Mouse (Mus musculus): ENCODE results near the gene Mylpf. TPM values are rescaled to one million over a fixed set of nuclear protein-coding genes. Genes with fewer than 3 reads are reported as not detected.

Gene Mylpf
- polyA plus RNA-seq, 1 experiment = 39.4 TPM

- no peak for TF ChIP-seq CEBPB (IDR thresholded peaks at IDR 0.05; ENCODE audit: low read depth)
- TF ChIP-seq FOSL1 (IDR thresholded peaks at IDR 0.05; ENCODE audit: insufficient read depth, low read length, poor library complexity, severe bottlenecking) = no peak
- no peak for TF ChIP-seq CTCF (IDR thresholded peaks at IDR 0.05; ENCODE audit: control insufficient read depth, insufficient read depth, insufficient read length)
- TF ChIP-seq MAX (IDR thresholded peaks at IDR 0.05) = no peak
- TF ChIP-seq MYOG (IDR thresholded peaks at IDR 0.05; ENCODE audit: control insufficient read depth, extremely low read depth, insufficient read length) = no peak
- TF ChIP-seq USF1 (IDR thresholded peaks at IDR 0.05; ENCODE audit: low read depth) = no peak
- TF ChIP-seq MYOD1 (IDR thresholded peaks at IDR 0.05; ENCODE audit: control insufficient read depth, insufficient read length, low read depth) = no peak
Measured at GRCm38 (mm10) chr7:127185601-127186000, 23.1 kb upstream of the Mylpf start.

GRCm38 (mm10) chr7:127187351-127187750 lies 21.3 kb upstream of the Mylpf start:
- Histone ChIP-seq H3K79me3 (ENCODE audit: low read depth) (no peaks in the 10 kb centered on the region), H3K4me3 (ENCODE audit: insufficient read depth, poor library complexity, severe bottlenecking) (no peak overlapping the region), H3K27me3 (ENCODE audit: control insufficient read depth, insufficient read depth, insufficient read length) (no peaks in the 10 kb centered on the region), H3K79me2 (ENCODE audit: control insufficient read depth, insufficient read depth) (no peaks in the 10 kb centered on the region), H3K36me3 (ENCODE audit: control insufficient read depth, insufficient read depth) (peaks cover 3% of the 10 kb centered on the region), H3ac (ENCODE audit: control insufficient read depth, insufficient read length, low read depth) (no peak overlapping the region)
- no peak for TF ChIP-seq MYOD1 (IDR thresholded peaks at IDR 0.05; ENCODE audit: control insufficient read depth, insufficient read length, low read depth)
- no peak for TF ChIP-seq FOSL1 (IDR thresholded peaks at IDR 0.05; ENCODE audit: insufficient read depth, low read length, poor library complexity, severe bottlenecking)

More at GRCm38 (mm10) chr7:127185601-127186000, 23.1 kb upstream of the Mylpf start:
- H3K79me3 ChIP-seq (ENCODE audit: low read depth) = no peaks in the 10 kb centered on the region
- H3K36me3 ChIP-seq (ENCODE audit: control insufficient read depth, insufficient read depth) = no peaks in the 10 kb centered on the region
- no peaks in the 10 kb centered on the region for H3K27me3 ChIP-seq (ENCODE audit: control insufficient read depth, insufficient read depth, insufficient read length)
- no peaks in the 10 kb centered on the region for H3K79me2 ChIP-seq (ENCODE audit: control insufficient read depth, insufficient read depth)
- H3K4me3 ChIP-seq (ENCODE audit: insufficient read depth, poor library complexity, severe bottlenecking) = no peak overlapping the region
- H3ac ChIP-seq (ENCODE audit: control insufficient read depth, insufficient read length, low read depth) = no peak overlapping the region

GRCm38 (mm10) chr7:127188305-127189276 lies 20.1 kb upstream of the Mylpf start:
- no peak for TF ChIP-seq CEBPB (IDR thresholded peaks at IDR 0.05; ENCODE audit: low read depth)
- TF ChIP-seq MYOD1 (IDR thresholded peaks at IDR 0.05; ENCODE audit: control insufficient read depth, insufficient read length, low read depth) = no peak
- TF ChIP-seq MAX (IDR thresholded peaks at IDR 0.05) = no peak

DNA sequence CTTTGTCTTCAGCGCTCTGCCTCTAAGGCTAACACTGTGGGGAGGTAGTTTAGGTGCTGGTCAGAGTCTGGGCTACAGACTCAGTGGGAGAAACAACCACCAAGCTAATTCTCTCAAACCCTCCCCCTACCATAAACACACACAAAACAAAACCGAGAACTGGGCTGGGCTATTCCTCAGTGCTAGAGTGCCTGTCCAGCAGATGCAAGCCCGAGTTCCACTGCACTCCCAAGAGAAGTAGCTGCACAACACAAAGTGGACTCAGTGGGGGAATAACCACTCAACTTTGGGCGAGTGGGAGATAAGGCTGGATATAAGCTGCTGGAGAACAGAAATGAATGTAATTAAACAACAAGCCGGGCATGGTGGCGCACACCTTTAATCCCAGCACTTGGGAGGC lies 18.0 kb upstream of the Mylpf start:
- Histone ChIP-seq H3K36me3 (ENCODE audit: control insufficient read depth, insufficient read depth) (peaks cover 29% of the 10 kb centered on the region), H3K79me3 (ENCODE audit: low read depth) (peaks cover 11% of the 10 kb centered on the region), H3ac (ENCODE audit: control insufficient read depth, insufficient read length, low read depth) (no peak overlapping the region), H3K27me3 (ENCODE audit: control insufficient read depth, insufficient read depth, insufficient read length) (no peaks in the 10 kb centered on the region), H3K4me3 (ENCODE audit: insufficient read depth, poor library complexity, severe bottlenecking) (no peak overlapping the region), H3K79me2 (ENCODE audit: control insufficient read depth, insufficient read depth) (peaks cover 23% of the 10 kb centered on the region)
- no peak for TF ChIP-seq CTCF (IDR thresholded peaks at IDR 0.05; ENCODE audit: control insufficient read depth, insufficient read depth, insufficient read length)
- no peak for TF ChIP-seq CEBPB (IDR thresholded peaks at IDR 0.05; ENCODE audit: low read depth)
- no peak for TF ChIP-seq USF1 (IDR thresholded peaks at IDR 0.05; ENCODE audit: low read depth)

More at GRCm38 (mm10) chr7:127188305-127189276, 20.1 kb upstream of the Mylpf start:
- H3ac ChIP-seq (ENCODE audit: control insufficient read depth, insufficient read length, low read depth) = no peak overlapping the region
- H3K4me3 ChIP-seq (ENCODE audit: insufficient read depth, poor library complexity, severe bottlenecking) = no peak overlapping the region
- no peaks in the 10 kb centered on the region for H3K79me3 ChIP-seq (ENCODE audit: low read depth)
- H3K79me2 ChIP-seq (ENCODE audit: control insufficient read depth, insufficient read depth) = peaks cover 4% of the 10 kb centered on the region
- H3K36me3 ChIP-seq (ENCODE audit: control insufficient read depth, insufficient read depth) = peaks cover 16% of the 10 kb centered on the region
- H3K27me3 ChIP-seq (ENCODE audit: control insufficient read depth, insufficient read depth, insufficient read length) = no peaks in the 10 kb centered on the region

DNA sequence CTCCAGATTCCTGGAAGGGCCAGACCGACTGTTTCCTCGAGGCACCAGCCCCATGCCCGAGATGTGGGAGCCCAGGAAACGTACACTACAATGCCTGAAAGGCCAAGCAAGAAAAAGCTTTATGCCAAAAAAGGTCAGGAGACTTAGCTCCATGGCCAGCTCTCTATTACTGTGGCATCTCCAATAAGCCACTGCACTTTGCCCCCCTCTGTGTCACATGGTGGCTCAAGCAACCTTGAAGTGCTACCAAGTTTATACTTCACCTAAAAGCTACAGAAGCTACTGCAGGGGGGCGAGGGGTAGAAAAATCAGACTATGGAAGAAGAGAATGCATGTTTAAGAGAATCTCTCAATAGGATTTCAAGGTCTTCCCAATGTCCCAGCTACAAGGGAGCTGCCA lies 15.7 kb upstream of the Mylpf start:
- no peak overlapping the region for H3K4me3 ChIP-seq (ENCODE audit: insufficient read depth, poor library complexity, severe bottlenecking)
- H3ac ChIP-seq (ENCODE audit: control insufficient read depth, insufficient read length, low read depth) = no peak overlapping the region
- H3K79me2 ChIP-seq (ENCODE audit: control insufficient read depth, insufficient read depth) = peaks cover 23% of the 10 kb centered on the region
- peaks cover 34% of the 10 kb centered on the region for H3K36me3 ChIP-seq (ENCODE audit: control insufficient read depth, insufficient read depth)
- no peaks in the 10 kb centered on the region for H3K27me3 ChIP-seq (ENCODE audit: control insufficient read depth, insufficient read depth, insufficient read length)
- TF ChIP-seq CEBPB (IDR thresholded peaks at IDR 0.05; ENCODE audit: low read depth) = no peak
- TF ChIP-seq MYOG (IDR thresholded peaks at IDR 0.05; ENCODE audit: control insufficient read depth, extremely low read depth, insufficient read length) = no peak
- H3K79me3 ChIP-seq (ENCODE audit: low read depth) = peaks cover 11% of the 10 kb centered on the region

DNA sequence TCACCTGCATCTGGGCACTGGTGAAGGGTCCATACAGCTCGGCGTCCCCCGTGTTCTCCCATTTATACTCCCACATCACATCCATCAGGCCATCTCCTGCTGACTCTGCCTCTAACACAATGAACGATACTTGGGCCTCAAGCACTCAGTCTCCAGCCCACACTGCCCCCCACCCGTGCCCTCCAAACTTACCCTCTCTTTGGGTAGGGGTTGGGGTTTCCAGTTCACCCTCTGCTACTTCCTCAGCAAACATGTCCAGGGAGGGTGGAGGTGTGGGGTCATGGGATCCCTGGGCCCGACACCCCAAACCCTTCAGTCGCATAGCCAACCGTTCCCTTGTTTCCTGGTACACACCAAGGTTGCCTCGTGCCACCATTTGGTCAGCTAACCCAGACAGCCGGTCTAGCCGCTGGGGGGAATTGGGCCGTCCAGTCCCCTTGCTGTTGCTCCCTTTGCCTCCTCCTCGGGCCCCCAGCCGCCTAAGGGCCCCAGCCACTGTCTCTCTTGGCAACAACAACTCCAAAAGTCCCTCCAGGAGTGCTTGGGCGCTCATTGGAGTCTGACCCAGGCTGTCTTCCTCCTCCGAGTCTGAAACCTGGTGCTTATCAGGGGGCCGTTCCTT lies 14.6 kb upstream of the Mylpf start:
- H3K36me3 ChIP-seq (ENCODE audit: control insufficient read depth, insufficient read depth) = peaks cover 41% of the 10 kb centered on the region
- no peak overlapping the region for H3K4me3 ChIP-seq (ENCODE audit: insufficient read depth, poor library complexity, severe bottlenecking)
- peaks cover 11% of the 10 kb centered on the region for H3K79me3 ChIP-seq (ENCODE audit: low read depth)
- H3K79me2 ChIP-seq (ENCODE audit: control insufficient read depth, insufficient read depth) = peaks cover 23% of the 10 kb centered on the region
- TF ChIP-seq MYOD1 (IDR thresholded peaks at IDR 0.05; ENCODE audit: control insufficient read depth, insufficient read length, low read depth) (no peak), FOSL1 (IDR thresholded peaks at IDR 0.05; ENCODE audit: insufficient read depth, low read length, poor library complexity, severe bottlenecking) (no peak), CEBPB (IDR thresholded peaks at IDR 0.05; ENCODE audit: low read depth) (no peak), USF1 (IDR thresholded peaks at IDR 0.05; ENCODE audit: low read depth) (no peak), MYOG (IDR thresholded peaks at IDR 0.05; ENCODE audit: control insufficient read depth, extremely low read depth, insufficient read length) (no peak), CTCF (IDR thresholded peaks at IDR 0.05; ENCODE audit: control insufficient read depth, insufficient read depth, insufficient read length) (no peak), MAX (IDR thresholded peaks at IDR 0.05) (no peak)
- no peak overlapping the region for H3ac ChIP-seq (ENCODE audit: control insufficient read depth, insufficient read length, low read depth)
- no peaks in the 10 kb centered on the region for H3K27me3 ChIP-seq (ENCODE audit: control insufficient read depth, insufficient read depth, insufficient read length)

Data from C2C12 (cell line).